Mouse (Mus musculus): ENCODE measurements around the gene Gm3317. TPM values are rescaled to one million over a fixed set of nuclear protein-coding genes. Genes with fewer than 3 reads are reported as not detected.

Gene Gm3317
- polyA plus RNA-seq (2014; fragmentation: Illumina TruSeq; extraction: RNeasy Lipid Tissue Mini Kit (QIAGEN cat#74804); ENCODE audit: low read depth, low replicate concordance) = not detected

DNA sequence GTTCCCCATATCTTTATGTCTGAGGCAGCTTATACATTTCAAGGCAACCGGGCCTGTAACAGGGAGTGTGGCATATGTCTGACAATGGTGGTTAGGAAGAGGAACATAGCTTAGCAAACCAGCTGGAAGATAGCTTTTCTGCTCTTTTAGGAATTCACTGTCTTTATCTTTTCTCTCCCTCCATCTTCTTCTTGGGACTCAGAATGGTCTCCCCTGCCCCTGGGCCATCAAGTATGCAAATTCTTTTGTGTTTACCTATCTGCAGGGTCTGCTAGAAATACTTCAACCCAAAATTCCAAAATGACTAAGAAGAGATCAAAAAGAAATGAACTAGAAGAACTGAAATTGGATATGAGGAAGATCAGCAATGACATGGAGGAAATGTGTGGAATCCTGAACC lies at the start of gene Gm3317:
Gene Gm3317 (plus strand): TSS at position 301 of the 400 bp plus-strand sequence.

GRCm38 (mm10) chr14:5131219-5131618 lies 33.1 kb upstream of the Gm3317 start, which contains the start of gene Gm8279:
Gene Gm8279 (plus strand): TSS chr14:5131519.

GRCm38 (mm10) chr14:5185493-5185892 lies 21.2 kb downstream of the Gm3317 start, which contains the start of gene Gm8271:
Gene Gm8271 (plus strand): TSS chr14:5185793.

Other genes starting within 250 kb of the Gm3317 start
- not detected for gene Gm8297, start 180.6 kb upstream of the Gm3317 start, polyA plus RNA-seq (2014; fragmentation: Illumina TruSeq; extraction: RNeasy Lipid Tissue Mini Kit (QIAGEN cat#74804); ENCODE audit: low read depth, low replicate concordance)
- gene Gm3298, start 148.6 kb upstream of the Gm3317 start, polyA plus RNA-seq (2014; fragmentation: Illumina TruSeq; extraction: RNeasy Lipid Tissue Mini Kit (QIAGEN cat#74804); ENCODE audit: low read depth, low replicate concordance) = not detected
- gene 4930555G01Rik, start 113.9 kb upstream of the Gm3317 start, polyA plus RNA-seq (2014; fragmentation: Illumina TruSeq; extraction: RNeasy Lipid Tissue Mini Kit (QIAGEN cat#74804); ENCODE audit: low read depth, low replicate concordance) = not detected
- 0.50 TPM for gene Gm8281, start 93.5 kb upstream of the Gm3317 start, polyA plus RNA-seq (2014; fragmentation: Illumina TruSeq; extraction: RNeasy Lipid Tissue Mini Kit (QIAGEN cat#74804); ENCODE audit: low read depth, low replicate concordance)
- gene Gm8279, start 33.0 kb upstream of the Gm3317 start, polyA plus RNA-seq (2014; fragmentation: Illumina TruSeq; extraction: RNeasy Lipid Tissue Mini Kit (QIAGEN cat#74804); ENCODE audit: low read depth, low replicate concordance) = not detected
- gene Gm8271, start 21.3 kb downstream of the Gm3317 start, polyA plus RNA-seq (2014; fragmentation: Illumina TruSeq; extraction: RNeasy Lipid Tissue Mini Kit (QIAGEN cat#74804); ENCODE audit: low read depth, low replicate concordance) = not detected
- not detected for gene Gm3526, start 96.0 kb downstream of the Gm3317 start, polyA plus RNA-seq (2014; fragmentation: Illumina TruSeq; extraction: RNeasy Lipid Tissue Mini Kit (QIAGEN cat#74804); ENCODE audit: low read depth, low replicate concordance)
- gene Gm3542, start 170.4 kb downstream of the Gm3317 start, polyA plus RNA-seq (2014; fragmentation: Illumina TruSeq; extraction: RNeasy Lipid Tissue Mini Kit (QIAGEN cat#74804); ENCODE audit: low read depth, low replicate concordance) = not detected
- not detected for gene Gm3500, start 224.5 kb downstream of the Gm3317 start, polyA plus RNA-seq (2014; fragmentation: Illumina TruSeq; extraction: RNeasy Lipid Tissue Mini Kit (QIAGEN cat#74804); ENCODE audit: low read depth, low replicate concordance)